Mouse (Mus musculus) CH12.LX (cell line): ENCODE results near the gene Idh2. TPM values are rescaled to one million over a fixed set of nuclear protein-coding genes. Genes with fewer than 3 reads are reported as not detected.

Experiments used
- DNase-seq: peaks from one replicate; pipeline ENCODE4 v3.0.0-alpha.2; 2013; ENCODE audit errors: extremely low read depth
- H3K27ac ChIP-seq: 2 replicates; pipeline ENCODE4 v1.5.1; 2012; ENCODE audit warnings: low read depth, mild to moderate bottlenecking, control low read depth, moderate library complexity; ENCODE audit not compliant: insufficient read depth
- H3K27me3 ChIP-seq: replicated peaks from 2 replicates; pipeline ENCODE3; 2012; ENCODE audit warnings: inconsistent platforms
- H3K36me3 ChIP-seq, 2 experiments: replicated peaks in 1 of 2; 2 replicates each; pipeline versions ENCODE3 to v1.6.1; 2012; ENCODE audit warnings: inconsistent platforms in 1 of 2, low read length in 1 of 2, mild to moderate bottlenecking in 1 of 2, mixed read lengths in 1 of 2, moderate library complexity in 1 of 2; ENCODE audit not compliant: control insufficient read depth in 1 of 2, insufficient read depth in 1 of 2
- H3K4me1 ChIP-seq, 2 experiments: 2 replicates each; pipeline ENCODE4 v1.6.1; 2012; ENCODE audit warnings: inconsistent platforms in 1 of 2, moderate library complexity in 1 of 2; ENCODE audit not compliant: insufficient read depth in 2 of 2, control insufficient read depth in 1 of 2
- H3K4me2 ChIP-seq: 2 replicates; pipeline ENCODE4 v1.6.1; 2012; ENCODE audit warnings: low read depth, mild to moderate bottlenecking, control low read depth; ENCODE audit not compliant: poor library complexity, insufficient read depth, severe bottlenecking
- H3K4me3 ChIP-seq, 3 experiments: fragments of 150-350 bp in 1 of 3; sonication (generic) in 1 of 3; replicated peaks in 1 of 3; 2 replicates each; pipeline versions ENCODE3 to v1.5.1; 2011 to 2012; ENCODE audit warnings: low read depth in 2 of 3, low read length in 2 of 3, mild to moderate bottlenecking in 2 of 3, moderate library complexity in 2 of 3, control low read depth in 1 of 3, improper control_type of control experiment in 1 of 3, inconsistent platforms in 1 of 3, mixed read lengths in 1 of 3; ENCODE audit not compliant: poor library complexity in 1 of 3
- H3K79me2 ChIP-seq: replicated peaks from 2 replicates; pipeline ENCODE4 v1.6.1; 2012; ENCODE audit warnings: mild to moderate bottlenecking, moderate library complexity; ENCODE audit not compliant: control insufficient read depth, poor library complexity, insufficient read depth, severe bottlenecking; ENCODE audit errors: extremely low read depth
- H3K9ac ChIP-seq: 2 replicates; pipeline ENCODE4 v1.6.1; 2012; ENCODE audit warnings: low read depth, mild to moderate bottlenecking, control low read depth, moderate library complexity; ENCODE audit not compliant: insufficient read depth
- H3K9me3 ChIP-seq: replicated peaks from 2 replicates; pipeline ENCODE3; 2012; ENCODE audit warnings: low read length, inconsistent platforms, mixed read lengths
- BHLHE40 ChIP-seq: IDR thresholded peaks from 2 replicates; pipeline ENCODE4 v1.6.1; 2011; ENCODE audit warnings: mild to moderate bottlenecking, low read depth, low read length, improper control_type of control experiment
- ETS1 ChIP-seq: conservative IDR thresholded peaks from 2 replicates; pipeline ENCODE4 v1.6.1; 2012; ENCODE audit warnings: low read depth, mild to moderate bottlenecking, inconsistent platforms, low read length, improper control_type of control experiment, moderate library complexity
- GABPA ChIP-seq: IDR thresholded peaks from 2 replicates; pipeline ENCODE4 v1.6.1; 2012; ENCODE audit warnings: low read depth, low read length, improper control_type of control experiment, inconsistent platforms; ENCODE audit not compliant: insufficient replicate concordance
- MAZ ChIP-seq: IDR thresholded peaks from 2 replicates; pipeline ENCODE4 v1.6.1; 2012; ENCODE audit warnings: low read depth, mild to moderate bottlenecking, inconsistent platforms, low read length, improper control_type of control experiment, moderate library complexity
- MEF2A ChIP-seq: IDR thresholded peaks from 2 replicates; pipeline ENCODE4 v1.6.1; 2014; ENCODE audit warnings: low read depth, mild to moderate bottlenecking, inconsistent platforms, low read length, improper control_type of control experiment, borderline replicate concordance
- NELFE ChIP-seq: IDR thresholded peaks from 2 replicates; pipeline ENCODE4 v1.6.1; 2011; ENCODE audit warnings: low read depth, low read length, improper control_type of control experiment
- ZKSCAN1 ChIP-seq: IDR thresholded peaks from 2 replicates; pipeline ENCODE4 v1.6.1; 2012; ENCODE audit warnings: low read depth, inconsistent platforms, low read length, improper control_type of control experiment, borderline replicate concordance
- dilution Hi-C: fragments of 300-500 bp; cut with MboI; formaldehyde crosslinking; loops from 2 replicates; pipeline ENCODE4 v1.14.3; 2020; ENCODE audit warnings: low sequenced_read_pairs; ENCODE audit not compliant: extremely low pct_unique_long_range_greater_than_20kb, extremely low pct_ligation_motif_present
- in situ Hi-C: fragments of 300-500 bp; cut with MboI; formaldehyde crosslinking; loops from 3 replicates; pipeline ENCODE4 v1.14.3; 2019; ENCODE audit warnings: low sequenced_read_pairs, low pct_ligation_motif_present, low pct_unique_long_range_greater_than_20kb, mixed read lengths
- polyA plus RNA-seq: library from polyadenylated mRNA; unstranded; fragments of >175 nt; gene quantifications from 2 replicates; pipeline ENCODE4 v1.2.1, GENCODE M21; 2012; ENCODE audit warnings: low read depth; ENCODE audit not compliant: insufficient read length
- total RNA-seq, 2 experiments: library from RNA; depleted of rRNA; stranded (reverse); fragments of 300-350 nt in 1 of 2; fragments of >200 nt in 1 of 2; gene quantifications; 2 replicates each; pipeline ENCODE4 v1.2.3; 2012 to 2014

The Idh2 gene
- total and polyA plus RNA-seq, 3 experiments, result 13.6 to 96.4 (median 21.5) TPM

- no peak overlapping the region for H3K27ac ChIP-seq
- DNase-seq, result no peak
- peak overlapping the region; percentile 41 for H3K4me2 ChIP-seq
- in situ Hi-C loops, result no loop called here
- H3K79me2 ChIP-seq, result no peaks in the 10 kb centered on the region
- peak overlapping the region; percentile 55 to 80 (median 58) for H3K4me3 ChIP-seq
- H3K9ac ChIP-seq, result peak overlapping the region; percentile 42
- H3K9me3 ChIP-seq, result no peaks in the 10 kb centered on the region
- TF ChIP-seq MAZ, result 0 out of 2 replicates have a peak, but pooled peaks have one; percentile 19
- no peak for TF ChIP-seq ETS1
- 0 out of 2 replicates have a peak, but pooled peaks have one; percentile 16 for TF ChIP-seq BHLHE40
- dilution Hi-C loops, result no loop called here
- H3K27me3 ChIP-seq, result peaks cover 1% of the 10 kb centered on the region
- H3K4me1 ChIP-seq, result peaks cover 8 to 18% of the 10 kb centered on the region in 2 experiments
- H3K36me3 ChIP-seq, result peaks cover 0 to 2% of the 10 kb centered on the region in 2 experiments
Observed at GRCm38 (mm10) chr7:80114451-80115223, 555 bp downstream of the Idh2 start.

- Histone ChIP-seq H3K4me1 (peaks cover 9 to 21% of the 10 kb centered on the region in 2 experiments), H3K9ac (peak overlapping the region; percentile 42; the same call in 1 of the 2 replicates), H3K27ac (no peak overlapping the region), H3K4me2 (peak overlapping the region; percentile 41), H3K27me3 (peaks cover 1% of the 10 kb centered on the region), H3K4me3 (peak overlapping the region in 2 of 3 experiments; percentile 58 to 80), H3K36me3 (peaks cover 0 to 2% of the 10 kb centered on the region in 2 experiments), H3K79me2 (no peaks in the 10 kb centered on the region), H3K9me3 (no peaks in the 10 kb centered on the region)
- in situ Hi-C loops, result no loop called here
- dilution Hi-C loops, result no loop called here
- DNase-seq, result no peak
- TF ChIP-seq NELFE (0 out of 2 replicates have a peak, but pooled peaks have one; percentile 18), MEF2A (no peak)
Observed at GRCm38 (mm10) chr7:80113989-80114388, 1.2 kb downstream of the Idh2 start.

- Histone ChIP-seq H3K4me1 (peaks cover 6 to 14% of the 10 kb centered on the region in 2 experiments; a peak in 2 of 4 replicates), H3K27me3 (peaks cover 1% of the 10 kb centered on the region), H3K79me2 (no peaks in the 10 kb centered on the region; the same call in none of the 2 replicates), H3K4me3 (no peak overlapping the region), H3K9ac (no peak overlapping the region), H3K9me3 (peaks cover 6% of the 10 kb centered on the region), H3K27ac (no peak overlapping the region), H3K36me3 (peaks cover 0 to 2% of the 10 kb centered on the region in 2 experiments), H3K4me2 (no peak overlapping the region)
- dilution Hi-C loops, result no loop called here
- DNase-seq, result no peak
- TF ChIP-seq ZKSCAN1, result no peak
- TF ChIP-seq GABPA, result no peak
- in situ Hi-C loops, result no loop called here
Observed at GRCm38 (mm10) chr7:80111066-80112045, 3.8 kb downstream of the Idh2 start.
